Mouse (Mus musculus): Measurements from ENCODE around the gene Fads1. TPM values are rescaled to one million over a fixed set of nuclear protein-coding genes. Genes with fewer than 3 reads are reported as not detected.

The Fads1 gene
- polyA plus RNA-seq (2017; shearing (Covaris generic)): 8.2 TPM

GRCm38 (mm10) chr19:10182670-10183298 lies at the start of gene Fads1:
Fads1 (plus strand) TSS chr19:10182888.

GRCm38 (mm10) chr19:10203848-10204615 lies 21.3 kb downstream of the Fads1 start, which contains the start of the genes Tmem258 and Fen1:
Tmem258 (plus strand) TSS chr19:10204014.
Fen1 (minus strand) TSS chr19:10204169.

GRCm38 (mm10) chr19:10240654-10241305 lies 58.1 kb downstream of the Fads1 start, which contains the start of gene Myrf:
Myrf (minus strand) TSS chr19:10240748.

Other genes starting within 250 kb of the Fads1 start
- 2,810 TPM for gene Fth1, start 202.3 kb upstream of the Fads1 start, polyA plus RNA-seq (2017; shearing (Covaris generic))
- 0.32 TPM for gene Best1, start 181.3 kb upstream of the Fads1 start, polyA plus RNA-seq (2017; shearing (Covaris generic))
- not detected for gene Rab3il1, start 181.2 kb upstream of the Fads1 start, polyA plus RNA-seq (2017; shearing (Covaris generic))
- gene Fads3, start 141.3 kb upstream of the Fads1 start, polyA plus RNA-seq (2017; shearing (Covaris generic)): not detected
- gene Fads2, start 81.1 kb upstream of the Fads1 start, polyA plus RNA-seq (2017; shearing (Covaris generic)): not detected
- gene Tmem258, start 21.1 kb downstream of the Fads1 start, polyA plus RNA-seq (2017; shearing (Covaris generic)): 185 TPM
- 29.1 TPM for gene Fen1, start 21.3 kb downstream of the Fads1 start, polyA plus RNA-seq (2017; shearing (Covaris generic))
- 0.19 TPM for gene Myrf, start 57.9 kb downstream of the Fads1 start, polyA plus RNA-seq (2017; shearing (Covaris generic))
- not detected for gene Dagla, start 122.0 kb downstream of the Fads1 start, polyA plus RNA-seq (2017; shearing (Covaris generic))
- not detected for gene Syt7, start 206.2 kb downstream of the Fads1 start, polyA plus RNA-seq (2017; shearing (Covaris generic))

All from naive thymus-derived CD4-positive, alpha-beta T cell, adult 5 months (primary cell).